In genomic region chr17:62461304-62462245, GRCm38 (mm10) we compare ENCODE assay signal across 20 mouse cellular contexts.
A peak's percentile ranks its signal among the peaks of the same experiment; 100 is the strongest.
DNase-seq lines count a peak whose midpoint lies in the region; ATAC-seq and TF ChIP-seq lines count a peak whose summit lies in the region.
"Had no signal": no experiment of that assay in that cellular context is flagged by ENCODE, and none has a peak within 500 bp of the region (broad histone marks: within the 10 kb centered on the region; RNA-seq: fewer than 3 reads in every experiment).

No protein-coding gene starts in this region.

- H3K27ac ChIP-seq in lung, embryonic 14.5 days (ENCODE audit: low read depth) = no peak overlapping the region
- H3K27ac ChIP-seq in embryonic facial prominence, embryonic 15.5 days (replicated peaks) = no peak overlapping the region
- H3K27ac ChIP-seq in stomach, postnatal 0 days (replicated peaks) = no peak overlapping the region
- H3K27ac ChIP-seq: embryonic facial prominence, embryonic 12.5 days; forebrain, embryonic 12.5 days; kidney, embryonic 15.5 days; liver, embryonic 12.5 days; midbrain, embryonic 13.5 days had no signal

- TF ChIP-seq EP300 in stomach, postnatal 0 days (optimal IDR thresholded peaks at IDR 0.05) = peak; percentile 76

- no peak overlapping the region for H3K9ac ChIP-seq in lung, embryonic 14.5 days
- H3K9ac ChIP-seq in embryonic facial prominence, embryonic 15.5 days = no peak overlapping the region
- H3K9ac ChIP-seq in stomach, postnatal 0 days (ENCODE audit: low read length) = no peak overlapping the region
- H3K9ac ChIP-seq: embryonic facial prominence, embryonic 12.5 days; forebrain, embryonic 12.5 days; heart, embryonic 12.5 days; kidney, embryonic 15.5 days; liver, embryonic 12.5 days; midbrain, embryonic 13.5 days had no signal

- peak; percentile 72; the same call in 1 of the 2 replicates for ATAC-seq in lung, embryonic 14.5 days (ENCODE audit: insufficient read depth)
- no peak for ATAC-seq in embryonic facial prominence, embryonic 15.5 days (ENCODE audit: insufficient number of reproducible peaks, low FRiP score, low TSS enrichment, low read depth)
- peak; percentile 80; the same call in 1 of the 2 replicates for ATAC-seq in stomach, postnatal 0 days (ENCODE audit: low FRiP score, low TSS enrichment)
- ATAC-seq: activated CD4-positive, CD25-positive, alpha-beta regulatory T cell, adult 4 months; hindbrain, embryonic 16.5 days; liver, embryonic 12.5 days; midbrain, embryonic 13.5 days; Patski had no signal

- H3K9me3 ChIP-seq in lung, embryonic 14.5 days (ENCODE audit: low read depth, low read length) = no peaks in the 10 kb centered on the region
- no peaks in the 10 kb centered on the region for H3K9me3 ChIP-seq in embryonic facial prominence, embryonic 15.5 days (replicated peaks)
- no peaks in the 10 kb centered on the region for H3K9me3 ChIP-seq in stomach, postnatal 0 days (ENCODE audit: control insufficient read depth, low read length)
- H3K9me3 ChIP-seq: embryonic facial prominence, embryonic 12.5 days; forebrain, embryonic 12.5 days; heart, embryonic 12.5 days; kidney, embryonic 15.5 days; liver, embryonic 12.5 days; midbrain, embryonic 13.5 days had no signal

- no peaks in the 10 kb centered on the region for H3K27me3 ChIP-seq in lung, embryonic 14.5 days (ENCODE audit: insufficient read depth, low read length)
- H3K27me3 ChIP-seq in embryonic facial prominence, embryonic 15.5 days = no peaks in the 10 kb centered on the region
- H3K27me3 ChIP-seq in stomach, postnatal 0 days (ENCODE audit: control insufficient read depth, insufficient read depth, low read length) = no peaks in the 10 kb centered on the region
- H3K27me3 ChIP-seq: embryonic facial prominence, embryonic 12.5 days; forebrain, embryonic 12.5 days; heart, embryonic 12.5 days; kidney, embryonic 15.5 days; liver, embryonic 12.5 days; midbrain, embryonic 13.5 days; Patski had no signal

- WGBS in lung, embryonic 14.5 days = 10% methylated on average over 17 of the region's 17 CpGs
- 43% methylated on average over 17 of the region's 17 CpGs for WGBS in embryonic facial prominence, embryonic 15.5 days
- 28% methylated on average over 17 of the region's 17 CpGs for WGBS in stomach, postnatal 0 days

- H3K4me1 ChIP-seq in lung, embryonic 14.5 days (ENCODE audit: insufficient read depth) = 0 out of 2 replicates have a peak, but pooled peaks cover 5% of the 10 kb centered on the region
- H3K4me1 ChIP-seq in embryonic facial prominence, embryonic 15.5 days = no peaks in the 10 kb centered on the region
- H3K4me1 ChIP-seq in stomach, postnatal 0 days (replicated peaks; ENCODE audit: control insufficient read depth, insufficient read depth) = no peaks in the 10 kb centered on the region
- H3K4me1 ChIP-seq: embryonic facial prominence, embryonic 12.5 days; forebrain, embryonic 12.5 days; heart, embryonic 12.5 days; liver, embryonic 12.5 days; midbrain, embryonic 13.5 days had no signal

- DNase-seq in lung, embryonic 14.5 days = peak; percentile 68
- no peak for DNase-seq in lung, postnatal 25 days (ENCODE audit: low spot score)
- peak; percentile 57 for DNase-seq in embryo, embryonic 10.5 days (ENCODE audit: low spot score)
- no peak for DNase-seq in stomach, postnatal 0 days (ENCODE audit: low spot score)
- DNase-seq in left cerebral cortex, adult 8-10 months (ENCODE audit: low spot score in 2 of 2) = no peak
- DNase-seq in cerebellum, postnatal 25 days = no peak
- DNase-seq: adrenal gland, postnatal 36 days; cerebellum, adult 9-11 months; heart, postnatal 36 days; lung, postnatal 36 days had no signal

- no peak for TF ChIP-seq CTCF in lung, embryonic 14.5 days (IDR thresholded peaks at IDR 0.05; ENCODE audit: low read depth)
- no peak for TF ChIP-seq CTCF in stomach, postnatal 0 days (IDR thresholded peaks at IDR 0.05; ENCODE audit: low read depth)

- peak overlapping the region; percentile 28 for H3K4me2 ChIP-seq in lung, embryonic 14.5 days
- H3K4me2 ChIP-seq in embryonic facial prominence, embryonic 15.5 days (replicated peaks) = 0 out of 2 replicates have a peak overlapping the region, but pooled peaks have one; percentile 12
- H3K4me2 ChIP-seq in stomach, postnatal 0 days (replicated peaks; ENCODE audit: low read depth) = no peak overlapping the region
- H3K4me2 ChIP-seq: embryonic facial prominence, embryonic 12.5 days; forebrain, embryonic 12.5 days; heart, embryonic 12.5 days; kidney, embryonic 15.5 days; liver, embryonic 12.5 days; midbrain, embryonic 13.5 days had no signal

- H3K4me3 ChIP-seq in lung, embryonic 14.5 days (ENCODE audit: low read depth, low read length) = no peak overlapping the region
- H3K4me3 ChIP-seq in embryonic facial prominence, embryonic 15.5 days (replicated peaks) = no peak overlapping the region
- no peak overlapping the region for H3K4me3 ChIP-seq in stomach, postnatal 0 days (ENCODE audit: low read depth, low read length)
- H3K4me3 ChIP-seq: embryonic facial prominence, embryonic 12.5 days; forebrain, embryonic 12.5 days; heart, embryonic 12.5 days; kidney, embryonic 15.5 days; liver, embryonic 12.5 days; midbrain, embryonic 13.5 days had no signal

- H3K36me3 ChIP-seq in lung, embryonic 14.5 days (ENCODE audit: insufficient read depth) = no peaks in the 10 kb centered on the region
- H3K36me3 ChIP-seq in embryonic facial prominence, embryonic 15.5 days = no peaks in the 10 kb centered on the region
- no peaks in the 10 kb centered on the region for H3K36me3 ChIP-seq in stomach, postnatal 0 days (ENCODE audit: control insufficient read depth, insufficient read depth, low read length)
- H3K36me3 ChIP-seq: embryonic facial prominence, embryonic 12.5 days; forebrain, embryonic 12.5 days; heart, embryonic 12.5 days; kidney, embryonic 15.5 days; liver, embryonic 12.5 days; midbrain, embryonic 13.5 days had no signal

Comparison
In these comparisons a context has a peak if more than half of its experiments do, and no peak if none do; other contexts are left out.
1. DNase-seq: peak in lung, embryonic 14.5 days (single experiment) and embryo, embryonic 10.5 days (single experiment); none in lung, postnatal 25 days (single experiment), stomach, postnatal 0 days (single experiment), left cerebral cortex, adult 8-10 months (0 of 2) and cerebellum, postnatal 25 days (0 of 2).